Mouse (Mus musculus): ENCODE measurements around the gene Rnf34. TPM values are rescaled to one million over a fixed set of nuclear protein-coding genes. Genes with fewer than 3 reads are reported as not detected.

The Rnf34 gene
- polyA plus RNA-seq, 1 experiment, result not detected

DNA sequence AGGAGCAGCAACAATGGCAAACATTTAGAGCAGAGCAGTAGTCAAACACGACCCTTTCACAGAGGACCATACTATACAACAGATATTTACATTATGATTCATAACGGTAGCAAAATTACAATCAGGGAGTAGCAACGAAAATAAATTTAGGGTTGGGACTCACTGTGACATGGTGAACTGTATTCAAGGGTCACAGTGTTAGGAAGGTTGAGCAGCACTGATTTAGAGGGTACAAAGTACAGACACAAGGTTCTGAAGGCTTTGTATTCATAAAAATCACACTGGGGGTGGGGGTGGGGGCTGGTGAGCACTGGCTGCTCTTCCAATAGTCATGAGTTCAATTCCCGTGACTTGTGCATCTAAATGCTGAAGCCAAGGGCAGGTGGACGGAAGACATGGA, 70.7 kb downstream of the Rnf34 start:
- TF ChIP-seq CTCF (IDR thresholded peaks at IDR 0.05; ENCODE audit: insufficient read depth, low read depth, low read length) (no peak), POLR2A (IDR thresholded peaks at IDR 0.05; ENCODE audit: insufficient read depth, low read depth, low read length) (no peak)
- Histone ChIP-seq H3K4me3 (ENCODE audit: insufficient read depth, low read depth, low read length) (no peak overlapping the region), H3K27ac (ENCODE audit: insufficient read depth, low read depth, low read length) (no peak overlapping the region), H3K4me1 (ENCODE audit: control insufficient read depth, insufficient read depth, low read length) (peaks cover under 1% of the 10 kb centered on the region)
- WGBS, result 94% methylated on average over 5 of the region's 5 CpGs

Other genes starting within 250 kb of the Rnf34 start
- gene Ift81, start 235.5 kb upstream of the Rnf34 start, polyA plus RNA-seq (2012; ENCODE audit: insufficient read depth, insufficient read length, low replicate concordance, missing spikeins), result not detected in 2 replicates
- not detected in 2 replicates for gene P2rx7, start 206.1 kb upstream of the Rnf34 start, polyA plus RNA-seq (2012; ENCODE audit: insufficient read depth, insufficient read length, low replicate concordance, missing spikeins)
- not detected in 2 replicates for gene P2rx4, start 142.5 kb upstream of the Rnf34 start, polyA plus RNA-seq (2012; ENCODE audit: insufficient read depth, insufficient read length, low replicate concordance, missing spikeins)
- gene Camkk2, start 70.6 kb upstream of the Rnf34 start, polyA plus RNA-seq (2012; ENCODE audit: insufficient read depth, insufficient read length, low replicate concordance, missing spikeins), result not detected in 2 replicates
- gene Anapc5, start 28.7 kb upstream of the Rnf34 start, polyA plus RNA-seq (2012; ENCODE audit: insufficient read depth, insufficient read length, low replicate concordance, missing spikeins), result not detected in 2 replicates
- gene Kdm2b, start 139.8 kb downstream of the Rnf34 start, polyA plus RNA-seq (2012; ENCODE audit: insufficient read depth, insufficient read length, low replicate concordance, missing spikeins), result 114 TPM in 1 of 2 replicates, not detected in the other
- not detected in 2 replicates for gene Orai1, start 165.0 kb downstream of the Rnf34 start, polyA plus RNA-seq (2012; ENCODE audit: insufficient read depth, insufficient read length, low replicate concordance, missing spikeins)
- gene Morn3, start 197.0 kb downstream of the Rnf34 start, polyA plus RNA-seq (2012; ENCODE audit: insufficient read depth, insufficient read length, low replicate concordance, missing spikeins), result not detected in 2 replicates
- not detected in 2 replicates for gene Tmem120b, start 218.4 kb downstream of the Rnf34 start, polyA plus RNA-seq (2012; ENCODE audit: insufficient read depth, insufficient read length, low replicate concordance, missing spikeins)